Mouse (Mus musculus) lung, postnatal 0 days (tissue): ENCODE measurements at regions not wholly inside any gene's neighbourhood (a gene's known extent, or its start where the extent isn't known, plus 50 kb on each side); places are given as distances from the start of the nearest gene placed in this dataset.
A peak's percentile ranks its signal among the peaks of the same experiment; 100 is the strongest.

Experiments used
- ATAC-seq: fragments of 200-750 bp; cut with Nextera tagmentation; 2 replicates; pipeline ENCODE4 v1.8.0; 2017; ENCODE audit warnings: moderate library complexity
- DNase-seq: peaks from one replicate; pipeline ENCODE4 v3.0.0-alpha.2; 2016; ENCODE audit warnings: low spot score
- H3K27ac ChIP-seq: fragments of 300-500 bp; sonication (generic); 2 replicates; pipeline ENCODE4 v1.5.1; 2014; ENCODE audit warnings: antibody characterized with exemption, mild to moderate bottlenecking, low read length, mixed read lengths
- H3K27me3 ChIP-seq: fragments of 300-500 bp; sonication (generic); replicated peaks from 2 replicates; pipeline ENCODE4 v1.6.1; 2014; ENCODE audit warnings: low read length, mixed read lengths; ENCODE audit not compliant: insufficient read depth
- H3K36me3 ChIP-seq: fragments of 300-500 bp; sonication (generic); 2 replicates; pipeline ENCODE4 v1.6.1; 2014; ENCODE audit warnings: low read length, mixed read lengths; ENCODE audit not compliant: insufficient read depth
- H3K4me1 ChIP-seq: fragments of 300-500 bp; sonication (generic); 2 replicates; pipeline ENCODE4 v1.6.1; 2014; ENCODE audit warnings: antibody characterized with exemption, low read depth, low read length, mixed read lengths; ENCODE audit not compliant: insufficient read depth
- H3K4me2 ChIP-seq: fragments of 300-500 bp; sonication (generic); replicated peaks from 2 replicates; pipeline ENCODE4 v1.6.1; 2014; ENCODE audit warnings: low read depth, mild to moderate bottlenecking, low read length, moderate library complexity, mixed read lengths
- H3K4me3 ChIP-seq: fragments of 300-500 bp; sonication (generic); 2 replicates; pipeline ENCODE4 v1.5.1; 2014; ENCODE audit warnings: low read depth, low read length
- H3K9ac ChIP-seq: fragments of 300-500 bp; sonication (generic); replicated peaks from 2 replicates; pipeline ENCODE4 v1.6.1; 2014; ENCODE audit warnings: low read depth, mild to moderate bottlenecking
- H3K9me3 ChIP-seq: fragments of 300-500 bp; sonication (generic); 2 replicates; pipeline ENCODE4 v1.6.1; 2016; ENCODE audit warnings: low read length, mixed read lengths
- CTCF ChIP-seq: IDR thresholded peaks from 2 replicates; pipeline ENCODE4 v1.5.1; 2016; ENCODE audit warnings: antibody characterized with exemption, mild to moderate bottlenecking
- EP300 ChIP-seq: IDR thresholded peaks from 2 replicates; pipeline ENCODE4 v1.6.1; 2016; ENCODE audit warnings: antibody characterized with exemption, mild to moderate bottlenecking, control low read depth
- WGBS: fragments of 180-500 bp; shearing (Covaris S2); extraction: QIAGEN DNeasy Blood & Tissue Kit; methylation state at CpG from one replicate; pipeline ENCODE4 v1.1.7; 2014; 5-methylcytosine and 5-hydroxymethylcytosine counted together

DNA sequence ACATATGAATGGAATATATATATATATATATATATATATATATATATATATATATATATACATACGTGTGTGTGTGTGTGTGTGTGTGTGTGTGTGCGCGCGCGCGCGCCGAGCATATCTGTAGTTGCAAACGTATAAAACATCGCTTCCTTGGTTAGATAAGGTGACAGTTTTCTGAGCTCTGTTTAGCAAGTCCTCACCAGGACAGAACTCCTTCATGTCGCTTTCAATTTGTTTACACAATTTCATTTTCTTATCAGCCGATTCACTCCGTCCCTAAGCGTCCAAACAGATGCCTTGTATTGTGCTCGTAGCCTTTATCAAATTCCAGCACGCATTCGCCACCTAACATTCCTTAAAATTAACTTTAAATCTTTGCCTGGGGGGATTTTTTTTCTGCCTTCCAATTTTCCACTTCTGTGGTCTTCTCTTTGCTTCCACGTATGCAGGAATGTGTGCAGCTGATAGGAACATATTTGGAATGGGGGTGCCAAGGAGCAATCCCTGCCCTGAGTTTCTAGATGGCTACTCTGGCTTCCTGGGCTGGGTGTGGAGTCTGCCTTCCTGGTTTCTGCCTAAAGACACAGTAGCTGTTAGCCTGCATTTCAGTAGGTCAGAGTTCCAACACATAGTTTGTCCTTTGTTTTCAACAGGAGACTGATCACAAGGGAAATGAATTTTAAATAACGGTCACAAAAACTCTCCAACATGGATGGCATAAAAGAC is 575.7 kb downstream of the Robo2 start:
- TF ChIP-seq EP300 (no peak), CTCF (no peak)
- WGBS, result 38% methylated on average over 19 of the region's 19 CpGs
- no peak overlapping the region; the same call in 1 of the 2 replicates for H3K4me3 ChIP-seq

GRCm38 (mm10) chr16:73821387-73822338 is 590.0 kb downstream of the Robo2 start:
- no peak for TF ChIP-seq CTCF
- no peak for TF ChIP-seq EP300
- Histone ChIP-seq H3K4me2 (no peak overlapping the region), H3K27me3 (no peaks in the 10 kb centered on the region), H3K9ac (no peak overlapping the region), H3K4me1 (no peaks in the 10 kb centered on the region), H3K27ac (no peak overlapping the region), H3K36me3 (no peaks in the 10 kb centered on the region), H3K4me3 (no peak overlapping the region), H3K9me3 (no peaks in the 10 kb centered on the region)
- ATAC-seq (no peak), DNase-seq (no peak)
- WGBS, result 30% methylated on average over 10 of the region's 10 CpGs

More for the DNA sequence above, 575.7 kb downstream of the Robo2 start:
- ATAC-seq (no peak), DNase-seq (peak; percentile 14)
- no peaks in the 10 kb centered on the region for H3K36me3 ChIP-seq
- H3K9ac ChIP-seq, result no peak overlapping the region
- no peaks in the 10 kb centered on the region for H3K4me1 ChIP-seq
- no peak overlapping the region for H3K27ac ChIP-seq
- no peaks in the 10 kb centered on the region for H3K27me3 ChIP-seq
- no peaks in the 10 kb centered on the region for H3K9me3 ChIP-seq
- H3K4me2 ChIP-seq, result peak overlapping the region; percentile 43

DNA sequence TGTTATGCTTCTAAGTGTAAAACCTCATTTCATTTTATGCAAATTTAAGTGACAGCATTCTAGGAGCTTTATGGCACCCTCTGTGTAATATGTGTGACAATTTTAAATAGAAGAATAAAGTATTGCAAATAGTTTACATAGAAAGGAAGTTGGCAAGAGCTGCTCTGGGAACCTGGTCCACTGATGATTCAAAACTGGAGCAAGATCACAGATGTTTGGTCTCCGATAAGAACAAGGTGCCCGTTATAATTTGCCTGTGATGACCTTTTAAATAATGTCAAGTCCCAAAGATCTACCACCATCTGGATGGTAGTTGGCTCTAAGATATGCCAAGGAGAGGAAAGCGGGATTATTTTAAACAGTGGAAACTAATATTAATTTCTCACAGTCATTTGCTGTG is 607.1 kb downstream of the Robo2 start:
- ATAC-seq, result no peak
- H3K27me3 ChIP-seq, result no peaks in the 10 kb centered on the region
- H3K36me3 ChIP-seq, result no peaks in the 10 kb centered on the region
- H3K4me1 ChIP-seq, result no peaks in the 10 kb centered on the region
- whole genome bisulfite sequencing, result 74% methylated on average over 3 of the region's 3 CpGs
- no peak for DNase-seq
- no peak overlapping the region for H3K4me2 ChIP-seq
- H3K9ac ChIP-seq, result no peak overlapping the region
- H3K4me3 ChIP-seq, result no peak overlapping the region
- TF ChIP-seq EP300, result no peak
- no peak for TF ChIP-seq CTCF
- no peak overlapping the region for H3K27ac ChIP-seq
- no peaks in the 10 kb centered on the region for H3K9me3 ChIP-seq

- H3K36me3 ChIP-seq, result no peaks in the 10 kb centered on the region
- DNase-seq (peak; percentile 68), ATAC-seq (peak; percentile 64)
- no peak overlapping the region for H3K4me3 ChIP-seq
- no peaks in the 10 kb centered on the region for H3K27me3 ChIP-seq
- no peak overlapping the region for H3K27ac ChIP-seq
- 56% methylated on average over 6 of the region's 6 CpGs for WGBS
- no peak overlapping the region for H3K9ac ChIP-seq
- TF ChIP-seq EP300 (no peak), CTCF (no peak)
- H3K9me3 ChIP-seq, result no peaks in the 10 kb centered on the region
- no peaks in the 10 kb centered on the region for H3K4me1 ChIP-seq
- H3K4me2 ChIP-seq, result no peak overlapping the region
These were observed 615.0 kb downstream of the Robo2 start for GRCm38 (mm10) chr16:73796528-73797171.

DNA sequence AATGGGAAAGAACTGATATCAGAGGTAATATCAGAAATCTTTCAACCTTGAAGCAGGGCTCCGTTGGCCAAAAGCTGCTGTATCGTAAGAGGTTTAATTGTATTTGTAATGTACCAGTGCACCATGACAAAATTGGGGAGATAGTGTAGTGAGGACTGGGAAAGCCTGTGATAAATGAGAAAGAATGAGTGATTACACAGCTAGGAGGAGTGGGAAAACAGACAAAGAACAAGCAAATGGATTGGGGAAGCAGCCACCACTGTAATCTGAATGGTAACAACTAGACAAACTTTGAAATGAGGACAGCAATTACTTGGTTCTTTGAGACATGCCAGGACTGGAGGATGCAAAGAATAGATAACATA is 626.6 kb downstream of the Robo2 start:
- Histone ChIP-seq H3K9ac (no peak overlapping the region), H3K9me3 (no peaks in the 10 kb centered on the region), H3K4me1 (no peaks in the 10 kb centered on the region), H3K27me3 (no peaks in the 10 kb centered on the region), H3K4me2 (no peak overlapping the region), H3K36me3 (no peaks in the 10 kb centered on the region), H3K27ac (no peak overlapping the region), H3K4me3 (no peak overlapping the region)
- no peak for TF ChIP-seq EP300
- TF ChIP-seq CTCF, result no peak
- no peak for DNase-seq
- WGBS, result 85% methylated on average over 2 of the region's 2 CpGs
- ATAC-seq, result no peak
